Mouse (Mus musculus) megakaryocyte, embryonic 14.5 days (primary cell): ENCODE data around the gene Ypel2. TPM values are rescaled to one million over a fixed set of nuclear protein-coding genes. Genes with fewer than 3 reads are reported as not detected.

Source experiments
- H3K27me3 ChIP-seq: replicated peaks from 2 replicates; pipeline ENCODE3; 2012; ENCODE audit warnings: inconsistent platforms
- H3K36me3 ChIP-seq: replicated peaks from 2 replicates; pipeline ENCODE3; 2012; ENCODE audit warnings: low read length, inconsistent platforms, mixed read lengths
- H3K4me1 ChIP-seq: 2 replicates; pipeline ENCODE4 v1.6.1; 2012; ENCODE audit warnings: inconsistent platforms
- H3K4me3 ChIP-seq: replicated peaks from 2 replicates; pipeline ENCODE3; 2012; ENCODE audit warnings: moderate library complexity, mild to moderate bottlenecking, inconsistent platforms
- H3K9me3 ChIP-seq: 2 replicates; pipeline ENCODE4 v1.6.1; 2012; ENCODE audit warnings: inconsistent platforms
- FLI1 ChIP-seq: IDR thresholded peaks from 2 replicates; pipeline ENCODE4 v1.6.1; 2012; ENCODE audit warnings: low read length, inconsistent platforms, mixed read lengths
- GATA1 ChIP-seq: IDR thresholded peaks from 3 replicates; pipeline ENCODE4 v1.6.1; 2012; ENCODE audit warnings: mixed read lengths, low read length, inconsistent platforms, borderline replicate concordance
- polyA plus RNA-seq: library from polyadenylated mRNA; stranded (reverse); fragments of >175 nt; gene quantifications from 2 replicates; pipeline ENCODE4 v1.2.3, GENCODE M21; 2012; ENCODE audit warnings: low replicate concordance; ENCODE audit not compliant: insufficient read depth

Ypel2 gene
- polyA plus RNA-seq, 1 experiment = 1.7 TPM

DNA sequence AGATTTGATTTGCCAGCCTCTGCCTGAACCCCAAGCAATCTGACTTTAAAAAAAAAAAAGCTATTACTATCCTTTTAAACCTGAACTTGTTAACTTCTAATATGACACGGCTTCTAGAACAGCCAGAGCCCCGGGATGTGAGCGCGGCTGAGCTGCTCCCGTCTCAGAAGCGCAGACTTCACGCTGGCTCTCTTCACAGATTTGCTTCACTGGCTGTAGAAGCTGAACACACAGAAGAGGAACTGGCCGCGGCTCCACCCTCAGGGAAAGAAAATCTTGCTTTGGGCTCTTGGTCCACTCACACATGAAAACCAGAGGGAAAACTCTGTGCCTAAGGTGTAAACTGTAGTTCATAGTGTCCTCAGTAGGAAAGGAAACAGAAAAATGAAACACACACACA, 56.6 kb downstream of the Ypel2 start:
- Histone ChIP-seq H3K9me3 (no peaks in the 10 kb centered on the region), H3K27me3 (peaks cover 32% of the 10 kb centered on the region), H3K36me3 (peaks cover 8% of the 10 kb centered on the region), H3K4me3 (no peak overlapping the region), H3K4me1 (peaks cover 23% of the 10 kb centered on the region)
- no peak for TF ChIP-seq FLI1
- TF ChIP-seq GATA1 = no peak

DNA sequence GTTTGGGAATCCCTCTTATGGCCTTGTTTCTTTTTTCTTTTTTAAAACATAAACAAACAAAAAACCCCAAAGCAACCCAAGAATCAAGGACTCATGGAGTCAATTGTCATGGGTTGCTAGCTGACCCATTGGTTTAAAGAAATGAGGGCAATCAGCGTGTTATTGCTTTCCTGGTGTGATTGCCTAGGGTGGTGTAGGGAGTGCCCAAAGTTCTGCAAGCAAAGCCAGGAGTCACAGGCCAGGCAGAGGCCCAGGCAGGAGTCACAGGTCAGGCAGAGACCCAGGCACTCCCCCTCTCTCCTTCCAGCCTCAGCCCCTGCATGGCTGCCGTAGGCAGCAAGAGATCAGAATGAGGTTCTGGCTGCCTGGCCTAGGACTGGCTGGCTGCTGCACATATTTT, 58.6 kb downstream of the Ypel2 start:
- H3K9me3 ChIP-seq = no peaks in the 10 kb centered on the region
- no peak overlapping the region for H3K4me3 ChIP-seq
- TF ChIP-seq GATA1 (no peak), FLI1 (no peak)
- H3K4me1 ChIP-seq = peaks cover 13% of the 10 kb centered on the region
- H3K27me3 ChIP-seq = peaks cover 29% of the 10 kb centered on the region
- no peaks in the 10 kb centered on the region for H3K36me3 ChIP-seq

DNA sequence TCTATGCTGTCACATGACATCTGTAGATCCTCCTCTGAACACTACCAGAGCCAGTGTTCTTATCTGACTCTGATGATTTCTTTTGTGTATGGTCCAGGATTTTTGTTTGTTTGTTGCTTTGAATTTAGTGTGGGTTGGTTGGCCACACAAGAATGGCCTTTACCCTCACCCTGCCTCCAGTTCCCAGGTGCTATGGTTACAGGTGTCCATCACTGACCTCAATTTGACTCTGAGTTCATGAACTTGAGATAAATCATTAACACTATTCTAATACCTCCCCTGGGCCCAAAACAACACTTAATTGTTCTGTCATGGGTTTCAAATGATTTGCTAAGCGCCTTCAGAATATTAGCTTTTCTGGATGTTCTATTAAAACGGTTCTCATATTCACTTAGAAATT, 61.3 kb downstream of the Ypel2 start:
- Histone ChIP-seq H3K36me3 (no peaks in the 10 kb centered on the region), H3K9me3 (no peaks in the 10 kb centered on the region), H3K4me1 (peaks cover 9% of the 10 kb centered on the region), H3K4me3 (no peak overlapping the region), H3K27me3 (peaks cover 27% of the 10 kb centered on the region)
- TF ChIP-seq FLI1 (no peak), GATA1 (no peak)

DNA sequence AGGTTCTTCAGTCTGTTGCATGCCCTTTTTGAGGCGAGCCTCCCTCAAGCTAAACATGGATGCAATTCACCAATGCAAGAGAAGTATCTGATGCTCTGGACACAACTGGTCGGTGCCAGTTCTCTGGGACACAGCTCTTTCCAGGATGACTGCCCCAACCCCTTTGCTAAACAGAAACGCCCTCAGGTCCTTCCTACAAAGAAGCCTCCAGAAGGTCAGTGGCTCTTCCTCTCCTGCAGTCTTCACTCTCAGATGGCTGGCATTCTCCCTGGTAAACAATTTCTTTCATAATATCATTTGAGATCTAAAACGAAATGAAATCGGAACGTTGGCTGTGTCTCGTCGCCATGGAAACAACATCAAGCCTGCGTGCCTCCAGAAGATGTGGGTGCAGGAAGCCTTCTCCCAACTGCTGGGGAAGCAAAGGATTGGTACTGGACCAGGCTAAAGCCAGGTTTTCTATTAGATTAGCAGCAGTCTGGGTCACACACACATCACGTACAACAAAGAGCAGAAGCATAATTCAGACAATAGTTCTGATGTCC, 62.8 kb downstream of the Ypel2 start:
- H3K36me3 ChIP-seq = no peaks in the 10 kb centered on the region
- H3K27me3 ChIP-seq = peaks cover 34% of the 10 kb centered on the region
- no peak overlapping the region for H3K4me3 ChIP-seq
- no peaks in the 10 kb centered on the region for H3K9me3 ChIP-seq
- peaks cover 9% of the 10 kb centered on the region for H3K4me1 ChIP-seq
- no peak for TF ChIP-seq GATA1
- no peak for TF ChIP-seq FLI1

DNA sequence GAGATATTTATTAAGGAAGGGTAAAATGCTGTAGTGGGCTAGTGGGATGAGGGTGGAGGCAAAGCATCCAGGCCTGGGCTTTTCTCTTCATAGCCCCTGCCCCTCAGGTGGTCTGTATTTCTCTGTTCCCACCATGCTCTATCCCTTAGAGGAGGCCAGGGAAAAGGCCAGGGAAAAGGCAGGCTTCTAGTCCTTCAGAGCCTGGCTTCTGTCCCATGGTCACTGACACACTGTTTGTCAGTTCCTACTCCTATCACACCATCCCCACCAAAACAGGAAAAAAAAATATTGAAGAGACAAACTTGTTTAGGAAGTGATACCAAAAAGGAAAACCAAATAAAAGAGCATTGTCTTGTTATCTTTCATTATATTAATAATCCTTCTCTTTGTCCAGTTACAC, 63.5 kb downstream of the Ypel2 start:
- no peaks in the 10 kb centered on the region for H3K36me3 ChIP-seq
- peaks cover 40% of the 10 kb centered on the region for H3K27me3 ChIP-seq
- H3K4me1 ChIP-seq = peaks cover 8% of the 10 kb centered on the region
- TF ChIP-seq GATA1 (no peak), FLI1 (no peak)
- no peak overlapping the region for H3K4me3 ChIP-seq
- H3K9me3 ChIP-seq = no peaks in the 10 kb centered on the region

DNA sequence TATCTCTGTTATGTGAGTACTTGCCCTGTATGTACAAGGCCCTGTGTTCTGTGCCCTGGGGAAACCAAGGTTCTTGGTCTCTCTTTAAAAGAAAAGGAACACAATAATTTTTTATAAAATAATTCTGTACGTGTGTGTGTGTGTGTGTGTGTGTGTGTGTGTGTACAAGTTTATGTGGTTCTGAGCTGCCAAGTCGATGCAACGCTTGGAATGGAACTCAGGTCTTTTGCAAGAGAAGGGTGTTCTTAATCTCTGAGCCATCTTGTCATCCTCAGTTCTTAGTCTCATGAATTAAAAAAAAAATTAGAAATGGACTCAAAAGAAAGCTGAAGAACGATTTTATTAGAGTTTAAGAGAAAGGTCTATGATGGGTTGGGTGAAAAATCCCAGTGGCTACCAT, 64.0 kb downstream of the Ypel2 start:
- Histone ChIP-seq H3K4me3 (no peak overlapping the region), H3K36me3 (no peaks in the 10 kb centered on the region), H3K27me3 (peaks cover 42% of the 10 kb centered on the region), H3K9me3 (no peaks in the 10 kb centered on the region), H3K4me1 (peaks cover 9% of the 10 kb centered on the region)
- TF ChIP-seq FLI1 (no peak), GATA1 (no peak)

DNA sequence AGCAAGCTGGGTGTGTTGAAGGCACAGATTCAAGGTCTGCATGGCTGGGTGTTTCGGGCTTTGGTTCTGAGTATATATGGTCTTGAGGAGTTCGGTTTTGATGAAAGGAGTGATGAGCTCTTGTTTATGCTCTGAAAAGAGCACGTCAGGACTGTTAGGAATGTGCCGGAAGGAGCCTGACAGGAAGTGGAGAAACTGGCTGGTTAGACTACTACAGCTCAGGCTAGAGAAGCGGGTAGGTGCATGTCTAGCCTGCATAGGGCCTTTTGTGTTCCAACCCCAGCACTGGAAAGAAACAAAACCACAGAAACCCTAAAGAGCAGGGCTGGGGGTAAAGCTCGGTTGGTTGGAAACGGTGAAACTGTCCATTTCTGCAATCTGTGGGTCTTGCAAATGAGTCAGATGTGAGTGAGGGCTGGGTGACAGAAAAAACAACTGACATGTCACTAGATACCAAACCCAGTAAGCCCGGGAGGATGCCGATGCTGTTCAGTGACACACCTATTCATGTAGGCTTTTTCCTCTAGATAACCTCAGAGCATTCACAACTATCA, 68.3 kb downstream of the Ypel2 start:
- no peak overlapping the region for H3K4me3 ChIP-seq
- H3K9me3 ChIP-seq = no peaks in the 10 kb centered on the region
- H3K4me1 ChIP-seq = peaks cover 31% of the 10 kb centered on the region
- TF ChIP-seq FLI1 (no peak), GATA1 (no peak)
- peaks cover 47% of the 10 kb centered on the region for H3K27me3 ChIP-seq
- H3K36me3 ChIP-seq = no peaks in the 10 kb centered on the region

DNA sequence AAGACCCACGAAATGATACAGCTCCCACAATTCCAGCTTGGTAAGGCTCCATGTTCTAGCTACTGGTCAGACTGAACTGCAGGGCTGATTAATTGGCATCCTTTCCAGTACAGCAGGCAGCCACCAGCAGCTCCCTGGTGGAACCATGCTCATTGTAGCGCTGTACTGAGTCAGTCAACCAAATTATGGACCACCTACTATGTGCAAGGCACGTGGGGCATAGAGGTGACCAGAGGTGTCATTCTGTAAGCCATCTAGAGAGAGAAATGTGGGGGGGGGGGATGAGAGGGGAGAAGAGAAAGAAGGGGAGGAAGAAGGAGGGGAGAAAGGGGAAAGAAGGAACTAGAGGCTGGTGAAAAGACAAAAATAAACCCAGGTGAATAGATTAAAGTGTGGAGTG, 68.9 kb downstream of the Ypel2 start:
- Histone ChIP-seq H3K4me1 (peaks cover 36% of the 10 kb centered on the region), H3K36me3 (no peaks in the 10 kb centered on the region), H3K4me3 (no peak overlapping the region), H3K27me3 (peaks cover 45% of the 10 kb centered on the region), H3K9me3 (no peaks in the 10 kb centered on the region)
- TF ChIP-seq FLI1 (no peak), GATA1 (no peak)

DNA sequence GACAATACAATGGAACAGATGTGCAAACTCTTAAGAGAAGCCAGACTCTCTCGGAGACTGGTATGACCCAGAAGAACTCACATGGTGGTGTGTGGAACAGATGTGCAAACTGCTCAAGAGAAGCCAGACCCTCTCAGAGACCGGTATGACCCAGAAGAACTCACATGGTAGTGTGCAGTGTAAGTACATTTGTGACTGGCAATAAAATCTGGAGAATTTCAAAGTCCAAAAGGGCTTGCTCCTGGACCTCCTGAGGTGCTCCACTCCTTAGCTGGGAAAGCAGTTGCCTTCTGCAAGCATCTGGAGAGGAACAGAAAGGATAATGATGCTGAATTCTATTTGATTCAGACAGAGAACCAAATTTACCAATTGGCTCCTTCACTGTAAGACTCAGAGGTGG, 69.9 kb downstream of the Ypel2 start:
- Histone ChIP-seq H3K4me3 (no peak overlapping the region), H3K4me1 (peaks cover 46% of the 10 kb centered on the region)
- no peak for TF ChIP-seq FLI1
- no peak for TF ChIP-seq GATA1

DNA sequence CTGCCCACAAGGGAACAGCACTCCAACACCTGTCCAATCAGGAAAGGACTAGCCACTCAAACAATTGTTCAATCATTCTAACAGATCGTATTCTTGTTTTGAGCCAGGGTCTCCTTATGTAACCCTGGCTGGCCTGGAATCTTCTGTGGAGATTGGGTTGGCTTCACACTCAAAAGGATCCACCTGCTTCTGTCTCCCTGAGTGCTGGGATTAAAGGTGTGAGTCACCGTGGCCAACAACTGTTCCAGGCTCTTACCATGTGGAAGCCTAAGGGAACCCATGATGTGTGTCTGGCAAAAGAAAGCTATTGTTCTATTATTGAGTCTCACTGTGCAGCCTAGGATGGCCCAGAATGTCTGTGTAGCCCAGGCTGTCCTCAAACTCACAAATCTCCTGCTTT, 71.5 kb downstream of the Ypel2 start:
- H3K9me3 ChIP-seq = no peaks in the 10 kb centered on the region
- H3K4me1 ChIP-seq = peaks cover 49% of the 10 kb centered on the region
- H3K27me3 ChIP-seq = peaks cover 38% of the 10 kb centered on the region
- no peak overlapping the region for H3K4me3 ChIP-seq
- no peak for TF ChIP-seq FLI1
- TF ChIP-seq GATA1 = no peak
- no peaks in the 10 kb centered on the region for H3K36me3 ChIP-seq

More for the DNA sequence above, 69.9 kb downstream of the Ypel2 start:
- Histone ChIP-seq H3K9me3 (no peaks in the 10 kb centered on the region), H3K27me3 (peaks cover 41% of the 10 kb centered on the region), H3K36me3 (no peaks in the 10 kb centered on the region)

DNA sequence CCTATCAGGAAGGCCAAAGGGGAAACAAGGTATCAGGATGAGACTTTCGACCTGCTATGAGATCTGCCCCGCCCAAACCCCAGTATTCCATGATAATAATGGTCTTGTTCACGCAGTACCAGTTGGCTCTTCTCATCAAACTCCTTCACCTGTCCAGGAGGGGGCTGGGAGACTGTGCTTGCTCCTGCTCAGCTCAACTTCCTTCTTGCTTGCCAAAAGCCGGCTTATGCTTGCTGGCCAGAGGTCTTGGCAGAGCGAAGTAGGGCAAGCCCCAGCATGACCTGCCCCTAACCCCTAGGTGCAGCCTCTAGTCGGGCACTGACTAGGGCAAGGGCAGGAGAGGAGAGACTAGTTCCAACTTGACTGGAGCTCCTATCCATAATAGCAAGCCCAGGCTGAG, 72.2 kb downstream of the Ypel2 start:
- peaks cover 56% of the 10 kb centered on the region for H3K4me1 ChIP-seq
- no peak overlapping the region for H3K4me3 ChIP-seq
- TF ChIP-seq GATA1 (no peak), FLI1 (no peak)
- H3K36me3 ChIP-seq = no peaks in the 10 kb centered on the region
- H3K27me3 ChIP-seq = peaks cover 36% of the 10 kb centered on the region
- H3K9me3 ChIP-seq = no peaks in the 10 kb centered on the region
